Mouse (Mus musculus) heart, adult 18-20 months (tissue): ENCODE measurements at regions not wholly inside any gene's neighbourhood (a gene's known extent, or its start where the extent isn't known, plus 50 kb on each side); places are given as distances from the start of the nearest gene placed in this dataset.

Experiments used
- DNase-seq, 2 experiments: peaks; one replicate each; pipeline ENCODE4 v3.0.0; 2021 to 2022; ENCODE audit warnings: mixed read lengths in 1 of 2
- microRNA-seq, 2 experiments: library from miRNA; unstranded; fragments of <30 nt; microRNA quantifications; one replicate each; pipeline ENCODE4 v1.2.0; 2022

GRCm38 (mm10) chr13:84066211-84066959 is 155.7 kb upstream of the Tmem161b start:
- DNase-seq, result no peak

GRCm38 (mm10) chr13:84066960-84067665 is 155.0 kb upstream of the Tmem161b start:
- DNase-seq, result no peak

GRCm38 (mm10) chr13:84068365-84068764 is 153.7 kb upstream of the Tmem161b start:
- DNase-seq, result no peak

Small RNA genes in the stretch of these regions (microRNA-seq; reads per million reads assigned to microRNA genes)
- gene Mir9-2, result 0 reads per million in 2 experiments
